Mouse (Mus musculus): ENCODE results near the gene Tmem135. TPM values are rescaled to one million over a fixed set of nuclear protein-coding genes. Genes with fewer than 3 reads are reported as not detected.

The Tmem135 gene
- total RNA-seq, 2 experiments from 2014 or later: 15.5 to 18.3 TPM

GRCm38 (mm10) chr7:89418917-89419679 lies 15.1 kb upstream of the Tmem135 start:
- no peak for DNase-seq
- intact Hi-C loops (cut with DNase I): loop anchor here (2.0 kb wide), 1 partner anchor 330 kb away; no protein-coding TSS in a partner anchor

GRCm38 (mm10) chr7:89418127-89418653 lies 14.2 kb upstream of the Tmem135 start:
- DNase-seq: no peak
- intact Hi-C loops (cut with DNase I): loop anchor here (2.0 kb wide), 1 partner anchor 329 kb away; no protein-coding TSS in a partner anchor

- intact Hi-C loops (cut with DNase I): loop anchor here (2.0 kb wide), 2 partner anchors 249 to 329 kb away; no protein-coding TSS in a partner anchor
- no peak for DNase-seq
These were observed 13.7 kb upstream of the Tmem135 start for GRCm38 (mm10) chr7:89417707-89418106.

- intact Hi-C loops (cut with DNase I): loop anchor here (2.0 kb wide), 1 partner anchor 247 kb away; no protein-coding TSS in a partner anchor
These were observed 12.0 kb upstream of the Tmem135 start for GRCm38 (mm10) chr7:89416027-89416426.

GRCm38 (mm10) chr7:89412094-89412493 lies 8.1 kb upstream of the Tmem135 start:
- DNase-seq: no peak
- intact Hi-C loops (cut with DNase I): no loop called here

More at GRCm38 (mm10) chr7:89416027-89416426, 12.0 kb upstream of the Tmem135 start:
- no peak for DNase-seq

GRCm38 (mm10) chr7:89411346-89411745 lies 7.3 kb upstream of the Tmem135 start:
- DNase-seq: no peak
- intact Hi-C loops (cut with DNase I): no loop called here

GRCm38 (mm10) chr7:89410294-89410693 lies 6.3 kb upstream of the Tmem135 start:
- DNase-seq: no peak
- intact Hi-C loops (cut with DNase I): no loop called here

GRCm38 (mm10) chr7:89407006-89407940 lies 3.3 kb upstream of the Tmem135 start:
- DNase-seq: no peak
- intact Hi-C loops (cut with DNase I): no loop called here

- no peak for DNase-seq
- intact Hi-C loops (cut with DNase I): no loop called here
These were observed 2.0 kb upstream of the Tmem135 start for GRCm38 (mm10) chr7:89406011-89406410.

GRCm38 (mm10) chr7:89404734-89405440 lies 865 bp upstream of the Tmem135 start:
- intact Hi-C loops (cut with DNase I): no loop called here
- DNase-seq: peak; percentile 58 to 66

- DNase-seq: peak; percentile 71 to 81
- intact Hi-C loops (cut with DNase I): loop anchor here (2.0 kb wide), 1 partner anchor 65 kb away; no protein-coding TSS in a partner anchor
These were observed 709 bp downstream of the Tmem135 start for GRCm38 (mm10) chr7:89403053-89403972.

GRCm38 (mm10) chr7:89401936-89402335 lies 2.1 kb downstream of the Tmem135 start:
- DNase-seq: no peak
- intact Hi-C loops (cut with DNase I): loop anchor here (2.0 kb wide), 1 partner anchor 63 kb away; no protein-coding TSS in a partner anchor

- intact Hi-C loops (cut with DNase I): no loop called here
- no peak for DNase-seq
These were observed 2.7 kb downstream of the Tmem135 start for GRCm38 (mm10) chr7:89401136-89401858.

- intact Hi-C loops (cut with DNase I): no loop called here
- no peak for DNase-seq
These were observed 3.3 kb downstream of the Tmem135 start for GRCm38 (mm10) chr7:89400721-89401120.

GRCm38 (mm10) chr7:89397837-89398534 lies 6.0 kb downstream of the Tmem135 start:
- intact Hi-C loops (cut with DNase I): no loop called here
- DNase-seq: no peak

- DNase-seq: no peak
- intact Hi-C loops (cut with DNase I): no loop called here
These were observed 7.6 kb downstream of the Tmem135 start for GRCm38 (mm10) chr7:89396386-89396785.

GRCm38 (mm10) chr7:89395399-89395798 lies 8.6 kb downstream of the Tmem135 start:
- no peak for DNase-seq
- intact Hi-C loops (cut with DNase I): no loop called here

- no peak for DNase-seq
- intact Hi-C loops (cut with DNase I): no loop called here
These were observed 11.2 kb downstream of the Tmem135 start for GRCm38 (mm10) chr7:89392825-89393224.

Measured in gastrocnemius, postnatal 36 days (tissue).